Mouse (Mus musculus) right cerebral cortex, adult 2 months (tissue): Measurements from ENCODE around the gene Sel1l3.

Source experiments
- DNase-seq, 2 experiments: peaks; one replicate each; pipeline ENCODE4 v3.0.0; 2021 to 2022; ENCODE audit warnings: low spot score in 2 of 2

The Sel1l3 gene

DNA sequence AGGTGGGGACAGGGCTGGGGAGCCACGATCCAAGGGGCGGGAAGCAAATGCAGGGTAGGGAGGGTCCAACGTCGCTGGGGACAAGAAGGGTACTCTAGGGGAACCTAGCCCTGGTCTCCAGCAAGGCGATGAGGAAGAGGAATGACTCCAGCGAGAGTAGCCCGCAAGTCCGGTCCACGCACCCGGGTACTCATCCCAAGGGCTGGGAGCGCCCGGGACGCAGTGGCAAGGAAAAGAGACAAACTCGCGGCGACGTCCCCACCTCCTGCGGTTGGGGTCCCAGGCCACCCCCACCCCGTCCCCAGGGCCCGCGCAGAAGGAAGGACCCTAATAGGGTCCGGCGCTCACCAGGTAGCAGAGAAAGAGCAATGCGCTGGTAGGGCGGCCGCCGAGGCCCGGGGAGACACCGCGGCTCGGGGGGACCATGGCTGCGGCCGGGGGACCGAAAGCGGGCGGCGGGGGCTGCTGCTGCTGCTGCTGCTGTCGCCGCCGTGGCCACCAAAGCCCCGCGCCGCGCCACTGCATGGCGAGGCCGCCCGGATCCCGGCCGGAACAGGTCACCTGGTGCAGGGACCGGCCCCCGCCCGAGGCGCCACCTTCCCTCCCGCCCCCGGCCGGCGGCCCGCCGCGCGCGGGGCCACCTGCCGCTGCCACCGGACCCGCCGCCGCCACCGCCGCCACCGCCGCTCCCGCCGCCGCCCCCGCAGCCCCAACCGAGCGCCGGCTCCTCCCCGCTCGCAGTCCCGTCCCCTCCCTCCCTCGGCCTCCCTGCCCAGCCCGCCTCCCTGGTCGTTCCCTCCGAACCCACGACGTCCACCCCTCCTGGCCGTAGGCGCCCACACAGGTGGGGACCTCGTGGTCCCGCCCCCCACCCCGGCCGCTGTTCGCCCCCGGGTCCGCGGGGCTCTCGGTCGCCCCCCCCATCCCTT lies 681 bp downstream of the Sel1l3 start:
- DNase-seq: no peak

- no peak for DNase-seq
Observed at GRCm38 (mm10) chr5:53212087-53212781, 1.5 kb downstream of the Sel1l3 start.

GRCm38 (mm10) chr5:53211241-53211640 lies 2.5 kb downstream of the Sel1l3 start:
- no peak for DNase-seq

- no peak for DNase-seq
Observed at GRCm38 (mm10) chr5:53210481-53210880, 3.2 kb downstream of the Sel1l3 start.

DNA sequence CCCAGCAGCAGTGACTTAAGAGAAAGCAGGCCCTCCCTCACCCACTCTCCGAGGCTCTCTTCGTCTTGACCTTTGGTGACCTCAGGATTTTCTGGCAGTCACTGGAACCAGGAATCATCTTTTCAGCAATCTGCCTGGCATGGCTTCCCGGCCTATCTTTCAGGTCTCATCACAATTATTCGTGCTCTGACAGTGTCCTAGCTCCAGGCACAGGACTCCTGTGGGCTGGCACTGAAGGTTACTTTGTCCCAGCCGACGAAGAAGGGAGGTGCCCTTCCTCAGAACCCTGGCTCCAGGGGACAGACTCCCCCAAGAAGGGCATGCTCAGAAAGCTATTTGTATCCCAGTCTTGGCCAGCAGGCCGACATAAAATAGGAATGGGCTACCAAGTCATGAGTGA lies 4.0 kb downstream of the Sel1l3 start:
- DNase-seq: no peak

- DNase-seq: no peak
Observed at GRCm38 (mm10) chr5:53208731-53209130, 5.0 kb downstream of the Sel1l3 start.

GRCm38 (mm10) chr5:53206575-53206974 lies 7.2 kb downstream of the Sel1l3 start:
- no peak for DNase-seq

- DNase-seq: no peak
Observed at GRCm38 (mm10) chr5:53202748-53203147, 11.0 kb downstream of the Sel1l3 start.

- no peak for DNase-seq
Observed at GRCm38 (mm10) chr5:53200825-53201224, 12.9 kb downstream of the Sel1l3 start.

DNA sequence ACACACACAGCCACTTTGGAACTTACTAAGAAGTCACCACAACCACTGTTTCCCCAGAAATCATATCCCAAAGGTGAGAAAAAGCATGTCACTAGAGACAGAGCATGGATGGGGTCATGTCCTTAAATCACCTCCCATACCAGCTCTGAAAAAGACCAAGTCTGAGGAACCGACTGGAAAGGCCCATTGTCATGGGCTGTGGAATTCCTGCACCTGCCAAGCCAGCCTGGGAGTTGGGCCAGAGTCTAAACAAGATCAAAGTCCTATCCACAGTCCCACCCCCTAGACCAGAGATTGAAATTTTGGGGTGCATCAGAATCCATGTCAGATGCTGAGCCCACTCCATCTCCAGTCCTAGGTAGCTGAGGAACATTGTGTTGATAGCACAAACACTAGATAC lies 15.3 kb downstream of the Sel1l3 start:
- no peak for DNase-seq

DNA sequence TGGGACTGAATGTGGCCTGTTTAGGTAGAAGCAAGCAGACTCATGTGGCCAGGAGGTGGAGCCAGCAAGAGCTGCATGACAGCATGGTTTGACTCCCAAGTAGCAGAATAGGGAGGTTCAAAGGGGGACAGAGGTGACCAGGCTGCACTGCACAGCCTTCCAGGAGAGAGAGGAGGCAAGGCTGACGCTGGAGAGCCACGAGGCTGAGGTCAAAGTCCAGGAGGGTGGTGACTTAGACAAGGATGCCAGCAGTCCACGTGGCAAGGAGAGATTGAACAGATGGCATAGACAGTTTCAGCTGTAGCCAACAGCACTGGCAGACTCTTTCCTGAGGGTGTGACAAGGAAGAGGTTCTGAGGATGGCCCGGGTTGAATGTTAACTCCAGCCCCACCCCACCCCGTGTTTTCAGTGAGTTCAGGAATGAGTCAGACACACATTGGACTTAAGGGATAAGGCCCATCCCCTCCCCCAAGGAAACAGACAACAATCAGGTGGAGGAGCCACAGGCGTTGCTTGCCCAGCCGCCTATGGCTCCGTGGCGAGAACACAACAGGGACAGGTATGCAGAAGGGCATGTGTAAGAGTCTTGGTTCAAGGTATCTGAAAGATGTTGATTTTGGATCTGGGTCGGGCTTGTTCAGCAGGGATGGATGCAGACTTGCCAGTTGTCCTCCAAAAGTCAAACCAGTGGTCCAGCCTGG lies 17.2 kb downstream of the Sel1l3 start:
- no peak for DNase-seq

DNA sequence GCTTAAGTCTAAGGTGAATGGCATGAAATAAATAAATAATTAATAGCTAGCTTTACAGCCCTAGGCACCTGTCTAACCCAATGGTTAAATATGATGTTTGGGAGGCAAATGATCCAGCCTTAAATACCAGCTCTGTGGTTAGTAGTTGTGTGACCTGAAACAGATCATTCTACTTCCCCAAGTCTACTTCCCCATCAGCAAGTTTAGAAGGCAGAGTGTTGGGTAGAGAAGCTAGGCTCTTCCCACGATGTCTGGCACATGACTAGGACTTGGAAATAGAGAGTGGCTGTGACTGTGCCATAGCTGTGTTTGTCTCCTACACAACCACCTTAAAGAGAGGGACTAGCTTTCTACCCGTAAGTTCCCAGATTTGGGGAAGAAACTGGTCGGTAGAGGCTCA lies 18.9 kb downstream of the Sel1l3 start:
- DNase-seq: no peak

GRCm38 (mm10) chr5:53194421-53194820 lies 19.3 kb downstream of the Sel1l3 start:
- no peak for DNase-seq

GRCm38 (mm10) chr5:53193092-53194030 lies 20.4 kb downstream of the Sel1l3 start:
- DNase-seq: no peak

- DNase-seq: no peak
Observed at GRCm38 (mm10) chr5:53188608-53189007, 25.1 kb downstream of the Sel1l3 start.

- peak in 1 of 2 experiments; percentile 43 for DNase-seq
Observed at GRCm38 (mm10) chr5:53187245-53187644, 26.5 kb downstream of the Sel1l3 start.

DNA sequence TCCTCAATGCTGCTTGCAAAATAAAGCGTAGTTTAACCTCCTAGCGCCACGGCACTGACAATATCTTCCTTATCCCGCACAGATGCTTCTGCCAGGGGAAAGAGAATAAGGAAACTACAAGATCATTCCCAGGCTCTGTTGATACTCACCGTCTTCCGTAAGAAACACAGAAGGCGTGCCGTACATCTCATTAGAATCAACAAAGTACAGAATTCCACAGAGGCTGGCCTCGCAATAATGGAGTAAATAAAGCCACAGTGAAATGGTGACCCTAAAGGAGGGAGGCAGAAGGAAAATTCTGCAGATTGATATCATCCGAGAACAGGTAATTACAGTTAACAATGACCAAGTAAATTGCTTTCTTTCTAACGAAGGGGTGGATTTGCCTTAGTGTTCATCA lies 27.9 kb downstream of the Sel1l3 start:
- no peak for DNase-seq

GRCm38 (mm10) chr5:53179965-53180364 lies 33.8 kb downstream of the Sel1l3 start:
- no peak for DNase-seq

DNA sequence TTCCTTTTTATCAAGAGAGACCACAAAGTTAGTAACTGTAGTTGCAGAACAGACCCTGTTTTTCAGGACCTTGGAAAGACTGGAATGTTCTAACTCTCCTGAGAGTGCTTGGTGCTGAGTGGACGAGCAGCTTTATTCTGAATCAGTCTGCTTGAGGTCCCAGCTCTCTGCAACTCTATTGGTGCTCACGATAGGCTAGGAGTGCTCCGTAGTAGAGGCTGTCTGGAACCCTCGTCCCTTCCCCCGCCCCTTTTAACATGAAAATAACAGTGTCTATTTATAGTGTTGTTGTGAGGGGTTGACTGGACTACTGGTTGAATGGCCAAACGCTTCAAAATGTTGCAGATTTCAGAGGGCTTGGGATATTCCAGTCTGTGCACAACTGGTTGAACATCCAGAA lies 37.0 kb downstream of the Sel1l3 start:
- no peak for DNase-seq

GRCm38 (mm10) chr5:53176075-53176474 lies 37.7 kb downstream of the Sel1l3 start:
- no peak for DNase-seq

DNA sequence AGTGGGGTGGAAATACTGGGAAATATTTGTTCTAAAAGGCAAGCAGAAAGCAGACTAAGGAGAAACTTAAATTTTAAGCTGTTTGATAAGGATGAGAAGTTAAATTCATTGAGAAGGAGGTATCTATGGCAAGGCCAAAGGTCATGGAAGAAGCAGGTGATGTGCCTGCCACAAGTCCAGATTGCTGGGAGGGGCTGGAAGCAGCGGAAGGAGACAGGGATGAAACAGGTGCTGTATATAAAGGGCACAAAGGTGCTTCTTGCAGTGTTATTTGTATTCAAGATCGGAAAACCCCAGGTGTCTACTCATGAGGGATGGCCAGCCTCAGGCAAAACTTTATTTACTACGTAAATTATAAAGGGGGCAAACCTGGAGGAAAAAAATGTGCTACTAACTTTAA lies 38.5 kb downstream of the Sel1l3 start:
- no peak for DNase-seq
